ENCODE assay signal across 27 mouse cellular contexts in genomic region chr14:34517959-34518544, GRCm38 (mm10). TPM values are rescaled to one million over a fixed set of nuclear protein-coding genes. Genes with fewer than 3 reads are reported as not detected.
DNase-seq lines count a peak whose midpoint lies in the region; ATAC-seq and TF ChIP-seq lines count a peak whose summit lies in the region.
"Had no signal": no experiment of that assay in that cellular context is flagged by ENCODE, and none has a peak within 500 bp of the region (broad histone marks: within the 10 kb centered on the region; RNA-seq: fewer than 3 reads in every experiment).

No protein-coding gene starts in this region.

- in situ Hi-C loops in CH12.LX (cut with MboI; ENCODE audit: low pct_ligation_motif_present, low pct_unique_long_range_greater_than_20kb, low sequenced_read_pairs) (no loop called here), Patski (cut with MboI; ENCODE audit: low pct_unique_long_range_greater_than_20kb) (no loop called here)

- peaks cover 37% of the 10 kb centered on the region for H3K27me3 ChIP-seq in kidney, embryonic 15.5 days
- no peaks in the 10 kb centered on the region for H3K27me3 ChIP-seq in CH12.LX (replicated peaks)
- H3K27me3 ChIP-seq in Patski = no peaks in the 10 kb centered on the region
- H3K27me3 ChIP-seq in cerebellum, adult 2 months (ENCODE audit: control insufficient read depth, insufficient read depth, low read length) = no peaks in the 10 kb centered on the region
- H3K27me3 ChIP-seq: embryonic facial prominence, embryonic 13.5 days; forebrain, embryonic 12.5 days; hindbrain, embryonic 13.5 days had no signal

- no peak overlapping the region for H3K4me3 ChIP-seq in kidney, embryonic 15.5 days (replicated peaks)
- H3K4me3 ChIP-seq in CH12.LX (replicated peaks in 1 of 3; ENCODE audit: low read depth in 2 of 3, low read length in 2 of 3, poor library complexity in 1 of 3) = peak overlapping the region; percentile 56 to 61 (median 59)
- H3K4me3 ChIP-seq in cerebellum, adult 2 months (replicated peaks; ENCODE audit: insufficient read depth, low read depth, low read length) = no peak overlapping the region
- H3K4me3 ChIP-seq: embryonic facial prominence, embryonic 13.5 days; forebrain, embryonic 12.5 days; heart, adult 2 months; heart, embryonic 13.5 days; hindbrain, embryonic 13.5 days had no signal

- H3K36me3 ChIP-seq in kidney, embryonic 15.5 days = no peaks in the 10 kb centered on the region
- no peaks in the 10 kb centered on the region for H3K36me3 ChIP-seq in CH12.LX (replicated peaks in 1 of 2; ENCODE audit: control insufficient read depth in 1 of 2, insufficient read depth in 1 of 2, low read length in 1 of 2)
- H3K36me3 ChIP-seq: embryonic facial prominence, embryonic 13.5 days; forebrain, embryonic 12.5 days; heart, embryonic 13.5 days; hindbrain, embryonic 13.5 days had no signal

- no peak for DNase-seq in kidney, postnatal 25 days
- peak; percentile 88 for DNase-seq in CH12.LX (ENCODE audit: extremely low read depth)
- DNase-seq in Patski (ENCODE audit: low read depth, low spot score) = no peak
- DNase-seq in cerebellum, adult 2 months = no peak
- no peak for DNase-seq in gastrocnemius, adult 8-10 months (ENCODE audit: low spot score in 2 of 2)
- DNase-seq: adrenal gland, adult 8-10 months; adrenal gland, postnatal 36 days; B cell, adult 2 months; cerebellum, adult 9-10 months; cerebellum, postnatal 25 days; gastrocnemius, postnatal 36 days; heart, adult 2 months; heart, postnatal 10 days; heart, postnatal 4 days; kidney, adult 11 months had no signal

- no peaks in the 10 kb centered on the region for H3K79me2 ChIP-seq in CH12.LX (replicated peaks; ENCODE audit: control insufficient read depth, extremely low read depth, insufficient read depth, poor library complexity, severe bottlenecking)

- 78% methylated on average over 8 of the region's 8 CpGs for WGBS in kidney, embryonic 15.5 days
- WGBS in cerebellum, adult 2 months = 87% methylated on average over 8 of the region's 8 CpGs

- TF ChIP-seq CTCF in CH12.LX (conservative IDR thresholded peaks at IDR 0.05 in 1 of 2, IDR thresholded peaks at IDR 0.05 in 1 of 2; ENCODE audit: low read depth in 2 of 2, low read length in 2 of 2) = no peak
- TF ChIP-seq CTCF in Patski (IDR thresholded peaks at IDR 0.05) = no peak
- TF ChIP-seq CTCF in cerebellum, adult 2 months (IDR thresholded peaks at IDR 0.05; ENCODE audit: borderline replicate concordance, insufficient read depth, low read depth, low read length) = no peak

- POLR2A ChIA-PET in Patski (lab: Charles Lee) = interaction anchor here (0.6 to 0.9 kb wide), 2 partner anchors 15 to 48 kb away, joined by 3 to 4 read pairs; no protein-coding TSS in a partner anchor

- no peaks in the 10 kb centered on the region for H3K4me1 ChIP-seq in kidney, embryonic 15.5 days
- peaks cover 11 to 50% of the 10 kb centered on the region in 2 experiments for H3K4me1 ChIP-seq in CH12.LX (ENCODE audit: control insufficient read depth in 1 of 2, insufficient read depth in 2 of 2)
- no peaks in the 10 kb centered on the region for H3K4me1 ChIP-seq in cerebellum, adult 2 months (ENCODE audit: control insufficient read depth, insufficient read depth, low read length)
- H3K4me1 ChIP-seq: forebrain, embryonic 12.5 days; hindbrain, embryonic 13.5 days had no signal

- TF ChIP-seq RAD21 in CH12.LX (IDR thresholded peaks at IDR 0.05; ENCODE audit: low read depth, low read length) = no peak

- H3K27ac ChIP-seq in kidney, embryonic 15.5 days = peak overlapping the region; percentile 11; the same call in 1 of the 2 replicates
- peak overlapping the region; percentile 87 for H3K27ac ChIP-seq in CH12.LX (ENCODE audit: insufficient read depth, low read depth)
- H3K27ac ChIP-seq in cerebellum, adult 2 months (ENCODE audit: insufficient read depth, low read length) = no peak overlapping the region
- H3K27ac ChIP-seq: embryonic facial prominence, embryonic 13.5 days; forebrain, embryonic 12.5 days; heart, adult 2 months; heart, embryonic 13.5 days; hindbrain, embryonic 13.5 days; hindbrain, postnatal 0 days had no signal

- peak; percentile 65 for TF ChIP-seq POLR2A in CH12.LX (IDR thresholded peaks at IDR 0.05; ENCODE audit: low read depth, low read length)
- TF ChIP-seq POLR2A in cerebellum, adult 2 months (IDR thresholded peaks at IDR 0.05; ENCODE audit: borderline replicate concordance, insufficient read depth, low read length) = no peak

- H3K4me2 ChIP-seq in kidney, embryonic 15.5 days = no peak overlapping the region
- peak overlapping the region; percentile 60 for H3K4me2 ChIP-seq in CH12.LX (ENCODE audit: insufficient read depth, low read depth, poor library complexity, severe bottlenecking)
- H3K4me2 ChIP-seq: embryonic facial prominence, embryonic 13.5 days; forebrain, embryonic 12.5 days; heart, embryonic 13.5 days; hindbrain, embryonic 13.5 days had no signal

- TF ChIP-seq EP300 in CH12.LX (IDR thresholded peaks at IDR 0.05; ENCODE audit: low read length) = peak; percentile 74

- dilution Hi-C loops in CH12.LX (cut with MboI; ENCODE audit: extremely low pct_ligation_motif_present, extremely low pct_unique_long_range_greater_than_20kb, low sequenced_read_pairs) = no loop called here

- no peaks in the 10 kb centered on the region for H3K9me3 ChIP-seq in kidney, embryonic 15.5 days (replicated peaks)
- H3K9me3 ChIP-seq in CH12.LX (replicated peaks; ENCODE audit: low read length) = no peaks in the 10 kb centered on the region
- H3K9me3 ChIP-seq: embryonic facial prominence, embryonic 13.5 days; forebrain, embryonic 12.5 days; hindbrain, embryonic 13.5 days had no signal

- ATAC-seq in kidney, embryonic 15.5 days (replicated peaks; ENCODE audit: low FRiP score) = no peak
- ATAC-seq in Patski = peak; percentile 31
- ATAC-seq in megakaryocyte progenitor cell, adult 5-6 weeks (replicated peaks; ENCODE audit: poor library complexity) = 0 out of 2 replicates have a peak, but pooled peaks have one; percentile 23
- ATAC-seq: CD4-positive, CD25-positive, alpha-beta regulatory T cell, adult 4 months; forebrain, embryonic 16.5 days; hindbrain, postnatal 0 days had no signal

- CTCF ChIA-PET in Patski (lab: Charles Lee) = interaction anchor here (0.9 to 1.0 kb wide), 2 partner anchors 12 to 14 kb away, joined by 3 read pairs; no protein-coding TSS in a partner anchor

- H3K9ac ChIP-seq in kidney, embryonic 15.5 days = no peak overlapping the region
- peak overlapping the region; percentile 80 for H3K9ac ChIP-seq in CH12.LX (ENCODE audit: insufficient read depth, low read depth)
- H3K9ac ChIP-seq: embryonic facial prominence, embryonic 13.5 days; forebrain, embryonic 12.5 days; heart, embryonic 13.5 days; hindbrain, embryonic 13.5 days had no signal

TF ChIP-seq in CH12.LX, 34 proteins besides CTCF, POLR2A, EP300 and RAD21 (continues in another document):
- TF ChIP-seq ETS1 (conservative IDR thresholded peaks at IDR 0.05; ENCODE audit: low read depth, low read length) (peak; percentile 66), KAT2A (IDR thresholded peaks at IDR 0.05; ENCODE audit: insufficient replicate concordance, low read length) (no peak), POLR2AphosphoS2 (IDR thresholded peaks at IDR 0.05; ENCODE audit: low read depth, low read length) (0 out of 2 replicates have a peak, but pooled peaks have one; percentile 42), TBP (conservative IDR thresholded peaks at IDR 0.05; ENCODE audit: low read depth, low read length) (peak; percentile 85), IRF4 (IDR thresholded peaks at IDR 0.05; ENCODE audit: low read depth, low read length) (peak; percentile 27), USF1 (IDR thresholded peaks at IDR 0.05; ENCODE audit: low read depth, low read length) (no peak), ELF1 (IDR thresholded peaks at IDR 0.05; ENCODE audit: low read depth, low read length) (peak; percentile 68), MYC (IDR thresholded peaks at IDR 0.05; ENCODE audit: low read depth, low read length) (peak; percentile 61; the same call in 1 of the 2 replicates), HCFC1 (IDR thresholded peaks at IDR 0.05; ENCODE audit: low read depth, low read length) (peak; percentile 41; the same call in 1 of the 2 replicates), E2F4 (IDR thresholded peaks at IDR 0.05; ENCODE audit: insufficient replicate concordance, low read depth, low read length) (0 out of 2 replicates have a peak, but pooled peaks have one; percentile 19), CHD2 (IDR thresholded peaks at IDR 0.05; ENCODE audit: low read length) (peak; percentile 82), NELFE (IDR thresholded peaks at IDR 0.05; ENCODE audit: low read depth, low read length) (peak; percentile 86), USF2 (conservative IDR thresholded peaks at IDR 0.05; ENCODE audit: low read depth, low read length) (no peak), GABPA (IDR thresholded peaks at IDR 0.05; ENCODE audit: insufficient replicate concordance, low read depth, low read length) (no peak), SIN3A (IDR thresholded peaks at IDR 0.05; ENCODE audit: low read length) (peak; percentile 48; the same call in 1 of the 2 replicates), MAZ (IDR thresholded peaks at IDR 0.05; ENCODE audit: low read depth, low read length) (peak; percentile 77; the same call in 1 of the 2 replicates), UBTF (IDR thresholded peaks at IDR 0.05; ENCODE audit: low read depth, low read length) (no peak), SMC3 (IDR thresholded peaks at IDR 0.05; ENCODE audit: low read depth, low read length) (no peak; the same call in 1 of the 2 replicates), MAX (IDR thresholded peaks at IDR 0.05; ENCODE audit: low read length) (peak; percentile 74)

RNA-seq across cellular contexts. Expression of gene 9230112D13Rik, which starts 4.5 kb away (rescaled TPM):
- polyA plus RNA-seq in kidney, embryonic 15.5 days (2015; fragmentation: Nextera tagmentation; extraction: Ambion mirVana) = not detected in 2 replicates
- total RNA-seq in CH12.LX (2012; rRNA removed) = 0.80 and 1.6 TPM in 2 replicates
- total RNA-seq in CH12.LX (2014; rRNA removed) = 1.7 and 2.6 TPM in 2 replicates
- 1.4 and 1.9 TPM in 2 replicates for polyA plus RNA-seq in CH12.LX (2012; ENCODE audit: insufficient read length, low read depth)
- not detected for polyA plus RNA-seq in Patski (2021)
- not detected in 2 replicates for total RNA-seq in megakaryocyte progenitor cell, adult 5-6 weeks (2015)
- not detected in 2 replicates for total RNA-seq in megakaryocyte progenitor cell, adult 5-6 weeks (2017)
- polyA plus RNA-seq in cerebellum, adult 2 months (2012; rRNA removed) = not detected in 2 replicates
- not detected for total RNA-seq in gastrocnemius, adult 8-10 months (2022)
- total RNA-seq: adrenal gland, adult 8-10 months; adrenal gland, postnatal 36 days; gastrocnemius, adult 18-20 months; gastrocnemius, postnatal 36 days; heart, adult 2 months; heart, postnatal 10 days; heart, postnatal 4 days; hindbrain, postnatal 0 days had no signal
- polyA plus RNA-seq: CD4-positive, CD25-positive, alpha-beta regulatory T cell, adult 4 months; embryonic facial prominence, embryonic 13.5 days; forebrain, embryonic 12.5 days; forebrain, embryonic 16.5 days; frontal cortex, adult 2 months; heart, adult 2 months; heart, embryonic 13.5 days; hindbrain, embryonic 13.5 days; hindbrain, postnatal 0 days; intestine, embryonic 14.5 days had no signal

RNA-seq across cellular contexts. Expression of gene Bmpr1a, which starts 14.9 kb away (rescaled TPM):
- 47.3 and 47.7 TPM in 2 replicates for polyA plus RNA-seq in kidney, embryonic 15.5 days (2015; fragmentation: Nextera tagmentation; extraction: Ambion mirVana)
- total RNA-seq in CH12.LX (2012; rRNA removed) (26.2 and 32.6 TPM in 2 replicates), CH12.LX (2014; rRNA removed) (46.7 and 47.9 TPM in 2 replicates)
- polyA plus RNA-seq in CH12.LX (2012; ENCODE audit: insufficient read length, low read depth) (29.8 and 30.1 TPM in 2 replicates), Patski (2021) (53.2 TPM)
- 0.39 and 0.68 TPM in 2 replicates for total RNA-seq in megakaryocyte progenitor cell, adult 5-6 weeks (2015)
- 0.25 and 0.41 TPM in 2 replicates for total RNA-seq in megakaryocyte progenitor cell, adult 5-6 weeks (2017)
- polyA plus RNA-seq in cerebellum, adult 2 months (2012; rRNA removed) = 23.3 and 24.3 TPM in 2 replicates
- 10 to 100 TPM; 42.9 to 52.0 (median 48.1) TPM for total RNA-seq in gastrocnemius, adult 8-10 months (2022)

Comparison
In these comparisons a context has a peak if more than half of its experiments do, and no peak if none do; other contexts are left out.
1. H3K4me3 ChIP-seq: peak in CH12.LX (3 of 3); none in kidney, embryonic 15.5 days (single experiment) and cerebellum, adult 2 months (single experiment).